Mouse (Mus musculus) olfactory bulb, adult 2 months (tissue): Measurements from ENCODE around the gene Olfr1368.

Experiments used
- CTCF ChIP-seq: fragments of 200-500 bp; IDR thresholded peaks from 2 replicates; pipeline ENCODE4 v1.5.1; 2012; ENCODE audit warnings: low read depth, mild to moderate bottlenecking, low read length, moderate library complexity; ENCODE audit not compliant: insufficient read depth
- POLR2A ChIP-seq: fragments of 200-500 bp; IDR thresholded peaks from 2 replicates; pipeline ENCODE4 v1.6.1; 2012; ENCODE audit warnings: mild to moderate bottlenecking, low read depth, low read length, moderate library complexity; ENCODE audit not compliant: insufficient read depth

DNA sequence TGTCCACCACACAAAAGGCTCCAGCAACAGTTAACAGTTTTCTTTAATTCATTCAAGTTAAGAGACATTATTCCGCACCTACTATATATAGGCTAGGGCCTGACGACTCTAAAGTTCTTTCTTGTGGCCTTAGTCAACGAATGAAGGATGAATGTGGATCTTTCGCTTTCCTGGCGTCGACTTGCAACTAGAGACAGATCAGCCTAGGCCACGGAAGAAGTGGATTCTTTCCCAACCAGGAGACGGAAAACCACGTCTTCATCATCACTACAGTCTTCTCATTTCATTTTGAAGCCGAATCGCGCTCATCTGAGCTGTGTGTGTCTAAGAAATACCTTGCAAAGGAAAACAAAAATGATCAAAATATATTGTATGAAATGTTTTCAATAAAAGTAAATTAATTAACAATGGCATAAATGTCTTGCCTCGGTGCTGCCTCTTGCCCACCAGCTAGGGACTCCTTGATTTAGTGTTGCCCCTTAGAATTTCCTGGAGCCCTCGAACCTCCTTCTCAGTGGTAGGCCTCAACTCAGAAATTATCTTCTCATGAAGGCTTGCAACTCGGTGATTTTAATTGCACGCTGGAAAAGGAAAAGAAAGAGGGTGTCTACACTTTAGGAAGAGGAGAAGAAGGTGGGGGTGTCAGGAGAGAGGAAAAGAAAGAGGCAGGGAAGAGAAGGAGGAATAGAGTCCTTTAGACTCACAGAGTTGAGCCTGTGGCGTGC lies 24.9 kb upstream of the Olfr1368 start:
- TF ChIP-seq CTCF (no peak), POLR2A (no peak)
